Mouse (Mus musculus): Measurements from ENCODE around the gene Fbxw17. TPM values are rescaled to one million over a fixed set of nuclear protein-coding genes. Genes with fewer than 3 reads are reported as not detected.
A peak's percentile ranks its signal among the peaks of the same experiment; 100 is the strongest.
"Not testable (repeated sequence)": the region's sequence is repeated elsewhere in the genome, so short reads cannot be mapped to it uniquely, and the experiment has no call there.

Gene Fbxw17
- polyA plus RNA-seq, 1 experiment from 2014 or later: 41.6 TPM

GRCm38 (mm10) chr13:50452266-50452665, 34.6 kb downstream of the Fbxw17 start:
- not testable (repeated sequence) for H3K36me3 ChIP-seq (ENCODE audit: control insufficient read depth, insufficient read depth); H3K4me3 ChIP-seq (replicated peaks; ENCODE audit: low read length); H3K27ac ChIP-seq (ENCODE audit: low read length); ATAC-seq; H3K9ac ChIP-seq (replicated peaks; ENCODE audit: low read depth, low read length); H3K9me3 ChIP-seq (ENCODE audit: control insufficient read depth, low read length); H3K4me1 ChIP-seq (replicated peaks; ENCODE audit: control insufficient read depth, insufficient read depth, low read length); H3K4me2 ChIP-seq (ENCODE audit: low read length); H3K27me3 ChIP-seq (replicated peaks; ENCODE audit: control insufficient read depth, insufficient read depth, low read length)
- 74% methylated on average over 9 of the region's 9 CpGs for WGBS

DNA sequence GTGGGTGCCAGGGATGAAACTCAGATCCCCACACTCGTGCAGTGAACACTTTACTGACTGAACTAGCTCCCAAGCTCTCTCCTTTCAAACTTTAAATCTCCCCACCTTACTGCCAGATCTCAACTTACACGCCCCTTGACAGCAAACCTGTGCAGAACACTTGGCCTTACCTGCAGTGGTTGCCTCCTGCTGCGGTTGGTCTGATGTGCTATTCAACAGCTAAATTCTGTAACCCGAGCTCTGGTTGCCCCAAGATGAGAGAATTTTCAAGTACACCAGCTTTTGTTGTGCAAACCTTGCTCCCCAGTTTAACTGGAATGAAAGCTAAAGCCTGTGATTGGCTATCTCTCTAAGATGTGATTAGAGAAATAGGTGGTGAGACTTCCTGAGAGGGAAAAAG, 35.8 kb downstream of the Fbxw17 start:
- no peaks in the 10 kb centered on the region for H3K9me3 ChIP-seq (ENCODE audit: control insufficient read depth, low read length)
- H3K4me3 ChIP-seq (replicated peaks; ENCODE audit: low read length): no peak overlapping the region
- 31% methylated on average over 4 of the region's 4 CpGs for WGBS
- H3K4me2 ChIP-seq (ENCODE audit: low read length): no peak overlapping the region
- H3K27ac ChIP-seq (ENCODE audit: low read length): no peak overlapping the region
- H3K4me1 ChIP-seq (replicated peaks; ENCODE audit: control insufficient read depth, insufficient read depth, low read length): no peaks in the 10 kb centered on the region
- ATAC-seq: no peak
- H3K36me3 ChIP-seq (ENCODE audit: control insufficient read depth, insufficient read depth): no peaks in the 10 kb centered on the region
- H3K27me3 ChIP-seq (replicated peaks; ENCODE audit: control insufficient read depth, insufficient read depth, low read length): no peaks in the 10 kb centered on the region
- no peak overlapping the region for H3K9ac ChIP-seq (replicated peaks; ENCODE audit: low read depth, low read length)

GRCm38 (mm10) chr13:50460433-50460832, 42.8 kb downstream of the Fbxw17 start:
- not testable (repeated sequence) for H3K9me3 ChIP-seq (ENCODE audit: control insufficient read depth, low read length); H3K27ac ChIP-seq (ENCODE audit: low read length); H3K4me2 ChIP-seq (ENCODE audit: low read length); H3K4me3 ChIP-seq (replicated peaks; ENCODE audit: low read length); ATAC-seq; H3K9ac ChIP-seq (replicated peaks; ENCODE audit: low read depth, low read length); H3K27me3 ChIP-seq (replicated peaks; ENCODE audit: control insufficient read depth, insufficient read depth, low read length); H3K4me1 ChIP-seq (replicated peaks; ENCODE audit: control insufficient read depth, insufficient read depth, low read length); H3K36me3 ChIP-seq (ENCODE audit: control insufficient read depth, insufficient read depth)
- 59% methylated on average over 2 of the region's 2 CpGs for WGBS

DNA sequence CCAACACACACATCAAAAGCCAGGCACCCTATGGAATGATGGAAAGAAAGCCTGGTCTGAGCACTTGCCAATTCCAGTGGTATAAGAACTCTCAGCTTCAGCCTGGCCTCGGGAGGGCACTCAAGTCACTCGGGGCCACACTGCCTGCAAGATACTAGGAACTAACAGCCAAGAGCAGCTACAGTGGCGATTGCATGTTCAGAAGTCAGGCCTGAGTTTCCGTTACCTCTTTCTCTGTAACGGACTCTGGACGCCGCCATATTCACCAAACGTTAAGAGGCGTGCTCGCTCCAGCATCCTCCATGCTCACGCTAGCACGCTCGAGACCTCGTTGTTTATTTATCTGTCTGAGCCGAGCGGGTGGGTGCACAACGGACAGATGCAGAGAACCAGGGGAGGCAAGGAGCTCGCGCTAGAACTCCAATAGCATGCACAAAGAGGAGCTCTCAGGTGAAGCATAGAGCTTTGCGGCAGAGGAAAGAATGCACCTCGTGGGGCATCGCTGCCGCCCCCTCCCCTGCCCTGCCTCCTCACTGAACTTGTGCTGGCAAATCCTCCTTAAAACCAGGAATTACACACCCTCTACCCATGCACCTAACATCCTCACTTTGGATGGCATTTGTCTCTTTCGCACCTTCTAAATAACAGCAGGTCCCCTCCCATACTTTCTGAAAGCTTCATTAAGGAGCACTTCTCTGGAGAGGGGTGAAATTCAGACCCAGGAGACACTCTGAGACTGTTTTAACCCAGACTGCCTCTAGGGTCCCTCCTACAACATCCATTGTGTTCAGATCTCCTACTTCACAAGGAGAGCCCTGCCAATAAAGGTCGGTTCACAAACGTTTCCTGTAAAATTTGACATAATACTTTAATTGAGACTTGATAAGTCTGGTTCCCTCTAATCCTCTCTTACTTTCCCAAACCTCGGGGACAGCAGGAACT, 47.2 kb downstream of the Fbxw17 start:
- H3K4me3 ChIP-seq (replicated peaks; ENCODE audit: low read length): peak overlapping the region; percentile 17
- peak; percentile 52; the same call in 1 of the 2 replicates for ATAC-seq
- 39% methylated on average over 27 of the region's 27 CpGs for WGBS
- no peaks in the 10 kb centered on the region for H3K36me3 ChIP-seq (ENCODE audit: control insufficient read depth, insufficient read depth)
- peak overlapping the region; percentile 31 for H3K4me2 ChIP-seq (ENCODE audit: low read length)
- no peaks in the 10 kb centered on the region for H3K27me3 ChIP-seq (replicated peaks; ENCODE audit: control insufficient read depth, insufficient read depth, low read length)
- H3K9ac ChIP-seq (replicated peaks; ENCODE audit: low read depth, low read length): no peak overlapping the region
- no peaks in the 10 kb centered on the region for H3K4me1 ChIP-seq (replicated peaks; ENCODE audit: control insufficient read depth, insufficient read depth, low read length)
- H3K27ac ChIP-seq (ENCODE audit: low read length): no peak overlapping the region
- H3K9me3 ChIP-seq (ENCODE audit: control insufficient read depth, low read length): no peaks in the 10 kb centered on the region

DNA sequence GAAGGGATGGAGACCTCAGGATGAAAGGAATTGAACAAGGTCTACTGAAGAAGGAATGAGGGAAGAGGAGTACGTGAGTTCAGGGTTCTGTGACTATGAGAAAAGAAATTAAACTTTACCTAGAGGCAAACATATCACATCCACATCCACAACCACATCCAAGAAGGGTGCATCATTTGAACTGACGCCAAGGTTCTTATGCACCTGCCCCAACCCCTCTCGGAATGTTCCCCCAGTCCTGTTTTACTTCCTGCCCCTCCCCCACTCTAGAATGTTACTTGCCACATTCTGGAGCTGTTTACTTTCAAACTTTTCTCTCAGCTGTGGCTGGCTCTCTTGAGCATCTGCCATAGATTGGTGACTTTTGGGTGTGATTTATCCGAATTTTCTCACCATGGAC, 49.3 kb downstream of the Fbxw17 start, which contains the start of gene Nutm2:
Gene Nutm2, plus strand, starts transcription at position 301 of the 400 bp plus-strand sequence.
- Histone ChIP-seq H3K36me3 (ENCODE audit: control insufficient read depth, insufficient read depth) (no peaks in the 10 kb centered on the region), H3K4me3 (replicated peaks; ENCODE audit: low read length) (no peak within 1 kb of the TSS), H3K9me3 (ENCODE audit: control insufficient read depth, low read length) (no peaks in the 10 kb centered on the region), H3K27me3 (replicated peaks; ENCODE audit: control insufficient read depth, insufficient read depth, low read length) (no peaks in the 10 kb centered on the region), H3K4me1 (replicated peaks; ENCODE audit: control insufficient read depth, insufficient read depth, low read length) (no peaks in the 10 kb centered on the region), H3K9ac (replicated peaks; ENCODE audit: low read depth, low read length) (no peak within 1 kb of the TSS), H3K27ac (ENCODE audit: low read length) (no peak within 1 kb of the TSS), H3K4me2 (ENCODE audit: low read length) (no peak within 1 kb of the TSS)
- no peak for ATAC-seq
- 80% methylated on average over 4 of the region's 4 CpGs for WGBS

Other genes starting within 250 kb of the Fbxw17 start
- not detected in 2 replicates for gene Gm906, start 167.6 kb upstream of the Fbxw17 start, polyA plus RNA-seq (2015; fragmentation: Nextera tagmentation; extraction: Ambion mirVana)
- gene Gm47429, start 26.0 kb downstream of the Fbxw17 start, polyA plus RNA-seq (2015; fragmentation: Nextera tagmentation; extraction: Ambion mirVana): not detected in 2 replicates
- gene Nutm2, start 49.4 kb downstream of the Fbxw17 start, polyA plus RNA-seq (2015; fragmentation: Nextera tagmentation; extraction: Ambion mirVana): not detected in 2 replicates
- not detected in 2 replicates for gene Gm904, start 225.4 kb downstream of the Fbxw17 start, polyA plus RNA-seq (2015; fragmentation: Nextera tagmentation; extraction: Ambion mirVana)